Mouse (Mus musculus) liver, embryonic 14.5 days (tissue): ENCODE results near the gene 4933427D14Rik.

Source experiments
- CTCF ChIP-seq: IDR thresholded peaks from 2 replicates; pipeline ENCODE4 v1.5.1; 2016; ENCODE audit warnings: antibody characterized with exemption, low read depth, control low read depth
- EP300 ChIP-seq: IDR thresholded peaks from 2 replicates; pipeline ENCODE4 v1.6.1; 2016; ENCODE audit warnings: antibody characterized with exemption, low read depth

DNA sequence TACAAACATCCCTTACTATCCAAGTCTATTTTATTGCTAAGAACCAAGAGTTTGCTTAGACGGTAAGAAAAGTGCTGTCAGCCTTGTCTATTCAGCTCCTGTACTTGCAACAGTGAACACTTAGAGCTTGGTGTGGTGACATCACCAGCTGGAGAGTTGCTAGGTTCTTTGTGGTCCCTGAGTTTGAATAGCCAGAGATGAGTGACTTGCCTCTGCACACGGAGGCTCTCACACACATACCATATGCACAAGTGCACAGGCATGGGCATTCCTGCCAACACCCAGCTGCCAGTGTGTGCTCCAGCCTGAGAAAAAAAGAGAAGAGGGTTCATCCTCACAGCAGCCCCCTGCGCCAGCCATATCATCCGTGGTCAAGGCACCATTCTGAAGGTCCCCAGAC is 83.7 kb downstream of the 4933427D14Rik start:
- TF ChIP-seq CTCF (no peak), EP300 (no peak)
